Mouse (Mus musculus): ENCODE data around the gene Gm5414. TPM values are rescaled to one million over a fixed set of nuclear protein-coding genes. Genes with fewer than 3 reads are reported as not detected.

The Gm5414 gene
- polyA plus RNA-seq (2014; fragmentation: Illumina TruSeq; extraction: RNeasy Lipid Tissue Mini Kit (QIAGEN cat#74804)): not detected

DNA sequence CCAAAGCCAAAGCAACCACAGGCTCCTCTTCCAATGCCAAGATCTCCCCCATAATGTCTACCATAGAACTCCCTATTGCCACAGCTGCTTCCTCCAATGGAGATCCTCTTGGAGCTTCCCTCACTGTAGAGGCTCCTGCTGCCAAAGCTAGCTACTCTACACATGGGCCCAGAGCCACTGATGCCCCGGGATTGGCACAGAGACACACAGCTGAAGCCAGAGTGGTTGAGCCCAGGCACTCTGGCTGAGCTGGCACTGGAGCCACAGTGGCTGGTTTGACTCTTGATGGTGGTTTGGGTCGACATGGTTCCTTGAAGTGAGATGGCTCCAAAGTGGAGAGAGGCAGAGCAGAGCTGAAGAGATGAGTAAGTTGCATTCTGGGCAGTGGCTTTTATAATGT lies at the start of gene Gm5414:
Gene Gm5414 (minus strand): TSS at position 305 of the 400 bp plus-strand sequence.

DNA sequence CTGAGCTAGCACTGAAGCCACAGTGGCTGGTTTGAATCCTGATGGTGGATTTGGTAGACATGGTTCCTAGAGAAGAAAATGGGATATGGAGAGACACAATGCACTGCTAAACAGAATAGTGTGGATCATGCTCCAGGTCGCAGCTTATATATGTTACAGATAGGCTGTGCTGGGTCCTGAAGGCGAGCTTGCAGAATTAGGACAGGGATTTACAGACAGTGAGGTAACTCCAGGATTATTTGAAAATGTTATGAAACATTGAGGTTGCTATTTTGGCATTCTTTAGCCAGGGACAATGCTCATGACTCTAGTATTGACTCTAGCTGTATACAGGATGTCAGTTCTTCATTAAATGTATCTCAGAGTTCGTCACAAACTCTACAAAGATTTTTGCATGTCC lies 19.3 kb upstream of the Gm5414 start, which contains the start of gene Gm5478:
Gene Gm5478 (minus strand): TSS at position 101 of the 400 bp plus-strand sequence.

Other genes with a start within 250 kb of the Gm5414 start
- gene Krt7, start 217.1 kb downstream of the Gm5414 start, polyA plus RNA-seq (2014; fragmentation: Illumina TruSeq; extraction: RNeasy Lipid Tissue Mini Kit (QIAGEN cat#74804)): 1.5 TPM
- gene Krt87, start 189.4 kb downstream of the Gm5414 start, polyA plus RNA-seq (2014; fragmentation: Illumina TruSeq; extraction: RNeasy Lipid Tissue Mini Kit (QIAGEN cat#74804)): not detected
- not detected for gene Krt88, start 180.4 kb downstream of the Gm5414 start, polyA plus RNA-seq (2014; fragmentation: Illumina TruSeq; extraction: RNeasy Lipid Tissue Mini Kit (QIAGEN cat#74804))
- not detected for gene Krt81, start 164.4 kb downstream of the Gm5414 start, polyA plus RNA-seq (2014; fragmentation: Illumina TruSeq; extraction: RNeasy Lipid Tissue Mini Kit (QIAGEN cat#74804))
- gene Krt86, start 154.7 kb downstream of the Gm5414 start, polyA plus RNA-seq (2014; fragmentation: Illumina TruSeq; extraction: RNeasy Lipid Tissue Mini Kit (QIAGEN cat#74804)): not detected
- not detected for gene Krt83, start 136.7 kb downstream of the Gm5414 start, polyA plus RNA-seq (2014; fragmentation: Illumina TruSeq; extraction: RNeasy Lipid Tissue Mini Kit (QIAGEN cat#74804))
- gene Gm49425, start 110.9 kb downstream of the Gm5414 start, polyA plus RNA-seq (2014; fragmentation: Illumina TruSeq; extraction: RNeasy Lipid Tissue Mini Kit (QIAGEN cat#74804)): not detected
- 1.2 TPM for gene Krt84, start 95.4 kb downstream of the Gm5414 start, polyA plus RNA-seq (2014; fragmentation: Illumina TruSeq; extraction: RNeasy Lipid Tissue Mini Kit (QIAGEN cat#74804))
- not detected for gene Krt82, start 77.5 kb downstream of the Gm5414 start, polyA plus RNA-seq (2014; fragmentation: Illumina TruSeq; extraction: RNeasy Lipid Tissue Mini Kit (QIAGEN cat#74804))
- not detected for gene Krt90, start 65.2 kb downstream of the Gm5414 start, polyA plus RNA-seq (2014; fragmentation: Illumina TruSeq; extraction: RNeasy Lipid Tissue Mini Kit (QIAGEN cat#74804))
- gene Krt75, start 54.3 kb downstream of the Gm5414 start, polyA plus RNA-seq (2014; fragmentation: Illumina TruSeq; extraction: RNeasy Lipid Tissue Mini Kit (QIAGEN cat#74804)): not detected
- not detected for gene Gm5478, start 19.2 kb upstream of the Gm5414 start, polyA plus RNA-seq (2014; fragmentation: Illumina TruSeq; extraction: RNeasy Lipid Tissue Mini Kit (QIAGEN cat#74804))
- gene Krt6b, start 52.1 kb upstream of the Gm5414 start, polyA plus RNA-seq (2014; fragmentation: Illumina TruSeq; extraction: RNeasy Lipid Tissue Mini Kit (QIAGEN cat#74804)): not detected
- gene Krt6a, start 66.1 kb upstream of the Gm5414 start, polyA plus RNA-seq (2014; fragmentation: Illumina TruSeq; extraction: RNeasy Lipid Tissue Mini Kit (QIAGEN cat#74804)): not detected
- gene Krt5, start 84.7 kb upstream of the Gm5414 start, polyA plus RNA-seq (2014; fragmentation: Illumina TruSeq; extraction: RNeasy Lipid Tissue Mini Kit (QIAGEN cat#74804)): not detected
- gene Krt71, start 114.9 kb upstream of the Gm5414 start, polyA plus RNA-seq (2014; fragmentation: Illumina TruSeq; extraction: RNeasy Lipid Tissue Mini Kit (QIAGEN cat#74804)): not detected
- not detected for gene Krt72, start 158.3 kb upstream of the Gm5414 start, polyA plus RNA-seq (2014; fragmentation: Illumina TruSeq; extraction: RNeasy Lipid Tissue Mini Kit (QIAGEN cat#74804))
- gene Krt73, start 174.2 kb upstream of the Gm5414 start, polyA plus RNA-seq (2014; fragmentation: Illumina TruSeq; extraction: RNeasy Lipid Tissue Mini Kit (QIAGEN cat#74804)): 0.34 TPM
- not detected for gene Krt2, start 190.0 kb upstream of the Gm5414 start, polyA plus RNA-seq (2014; fragmentation: Illumina TruSeq; extraction: RNeasy Lipid Tissue Mini Kit (QIAGEN cat#74804))
- gene Krt1, start 222.6 kb upstream of the Gm5414 start, polyA plus RNA-seq (2014; fragmentation: Illumina TruSeq; extraction: RNeasy Lipid Tissue Mini Kit (QIAGEN cat#74804)): 0.23 TPM
- gene Krt77, start 241.5 kb upstream of the Gm5414 start, polyA plus RNA-seq (2014; fragmentation: Illumina TruSeq; extraction: RNeasy Lipid Tissue Mini Kit (QIAGEN cat#74804)): not detected